Mouse (Mus musculus): ENCODE results near the gene Vegfa. TPM values are rescaled to one million over a fixed set of nuclear protein-coding genes. Genes with fewer than 3 reads are reported as not detected.

The Vegfa gene
- polyA plus RNA-seq (2015; fragmentation: Nextera tagmentation; extraction: Ambion mirVana) = 2.5 and 3.3 TPM in 2 replicates

DNA sequence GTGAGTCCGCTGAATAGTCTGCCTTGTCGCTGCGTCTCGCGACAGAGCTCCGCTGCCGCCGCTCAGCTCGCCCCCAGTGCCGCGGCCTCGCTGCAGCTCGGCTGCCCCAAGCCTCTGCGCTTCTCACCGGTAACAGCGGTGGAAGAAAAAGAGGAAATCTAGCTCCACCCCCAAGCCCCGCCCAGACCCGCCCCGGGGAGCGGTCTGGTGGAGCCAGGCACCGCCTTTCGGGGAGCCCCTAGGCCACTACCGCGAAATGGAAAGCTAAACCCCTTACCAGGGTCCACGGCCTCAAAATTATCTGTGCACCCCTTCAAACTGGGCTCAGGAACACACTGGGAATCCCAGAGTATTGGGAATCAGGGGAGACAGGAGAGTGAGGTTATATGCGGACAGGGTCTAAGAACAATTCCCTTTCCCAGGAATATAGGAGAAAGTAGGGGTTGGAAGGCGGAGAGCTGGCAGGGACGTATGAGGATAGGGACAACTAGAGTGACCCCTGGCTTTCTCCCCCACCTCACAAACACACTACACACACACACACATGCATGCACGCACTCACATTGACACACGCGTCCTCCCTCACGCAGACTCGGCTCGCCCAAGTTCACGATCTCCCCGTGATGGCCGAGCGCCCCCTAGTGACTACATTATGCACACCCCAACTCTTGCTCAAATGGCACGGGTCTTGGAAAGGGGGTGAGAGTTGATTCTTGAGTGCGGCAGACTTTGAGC lies at the start of gene Vegfa:
Gene Vegfa (minus strand): TSS at position 113 of the 735 bp plus-strand sequence.
- ATAC-seq = peak; percentile 89
- Histone ChIP-seq H3K27me3 (replicated peaks; ENCODE audit: control insufficient read depth, insufficient read depth, low read length) (no peaks in the 10 kb centered on the region), H3K4me3 (replicated peaks; ENCODE audit: low read length) (peak within 1 kb of the TSS; percentile 85), H3K4me1 (replicated peaks; ENCODE audit: control insufficient read depth, insufficient read depth, low read length) (peaks cover 32% of the 10 kb centered on the region), H3K36me3 (ENCODE audit: control insufficient read depth, insufficient read depth) (no peaks in the 10 kb centered on the region), H3K27ac (ENCODE audit: low read length) (peak within 1 kb of the TSS; percentile 62), H3K9me3 (ENCODE audit: control insufficient read depth, low read length) (no peaks in the 10 kb centered on the region), H3K4me2 (ENCODE audit: low read length) (peak within 1 kb of the TSS; percentile 82), H3K9ac (replicated peaks; ENCODE audit: low read depth, low read length) (peak within 1 kb of the TSS; percentile 88)
- WGBS = under 1% methylated on average over 40 of the region's 40 CpGs

DNA sequence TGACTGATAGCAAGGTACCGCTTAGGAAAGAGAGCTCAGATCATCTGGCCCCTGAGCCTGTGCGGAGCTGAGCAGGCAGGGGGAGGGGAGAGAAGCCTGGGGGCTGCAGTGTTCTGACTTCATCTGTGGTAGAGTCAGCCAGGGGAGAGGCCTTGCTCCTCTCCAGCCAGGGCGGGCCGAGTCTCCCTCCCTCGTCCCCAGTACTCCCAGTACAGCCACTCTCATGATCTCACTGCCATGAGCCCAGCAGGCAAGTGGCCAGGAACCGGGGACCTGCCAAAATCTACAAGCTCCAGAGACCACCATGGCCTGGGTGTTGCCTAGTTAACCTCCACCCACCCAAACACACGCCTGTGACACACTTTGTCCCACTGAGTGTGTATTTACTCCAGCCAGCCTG lies 49.5 kb upstream of the Vegfa start:
- no peaks in the 10 kb centered on the region for H3K9me3 ChIP-seq (ENCODE audit: control insufficient read depth, low read length)
- 74% methylated on average over 6 of the region's 7 CpGs for WGBS
- ATAC-seq = no peak

DNA sequence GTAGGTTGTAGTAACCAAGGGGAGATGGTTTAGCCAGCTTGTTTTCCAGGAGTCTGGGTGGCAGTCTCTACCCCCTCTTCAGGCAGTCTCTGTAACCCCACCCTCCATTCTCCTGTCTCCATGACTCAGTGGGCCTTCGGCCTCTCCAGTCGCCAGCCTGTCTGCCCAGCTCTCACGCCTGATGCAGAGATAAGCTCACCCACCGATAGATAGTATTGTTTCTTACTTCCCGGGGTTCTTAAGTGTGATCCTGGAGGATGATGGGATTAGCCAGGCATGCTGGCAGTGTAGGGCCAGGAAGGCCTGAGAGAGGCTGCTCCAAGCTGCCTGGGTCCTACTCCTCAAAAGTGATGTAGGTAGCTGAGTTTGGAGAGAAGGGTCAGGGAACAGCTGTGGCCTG lies 48.9 kb upstream of the Vegfa start:
- no peak for ATAC-seq
- peaks cover 16% of the 10 kb centered on the region for H3K4me1 ChIP-seq (replicated peaks; ENCODE audit: control insufficient read depth, insufficient read depth, low read length)
- no peaks in the 10 kb centered on the region for H3K27me3 ChIP-seq (replicated peaks; ENCODE audit: control insufficient read depth, insufficient read depth, low read length)
- H3K36me3 ChIP-seq (ENCODE audit: control insufficient read depth, insufficient read depth) = no peaks in the 10 kb centered on the region
- 33% methylated on average over 5 of the region's 5 CpGs for WGBS
- no peaks in the 10 kb centered on the region for H3K9me3 ChIP-seq (ENCODE audit: control insufficient read depth, low read length)
- no peak overlapping the region for H3K4me2 ChIP-seq (ENCODE audit: low read length)
- no peak overlapping the region for H3K27ac ChIP-seq (ENCODE audit: low read length)
- no peak overlapping the region for H3K4me3 ChIP-seq (replicated peaks; ENCODE audit: low read length)
- no peak overlapping the region for H3K9ac ChIP-seq (replicated peaks; ENCODE audit: low read depth, low read length)

More for the DNA sequence above, 49.5 kb upstream of the Vegfa start:
- H3K36me3 ChIP-seq (ENCODE audit: control insufficient read depth, insufficient read depth) = no peaks in the 10 kb centered on the region
- no peak overlapping the region for H3K4me2 ChIP-seq (ENCODE audit: low read length)
- H3K4me1 ChIP-seq (replicated peaks; ENCODE audit: control insufficient read depth, insufficient read depth, low read length) = peaks cover 16% of the 10 kb centered on the region
- no peak overlapping the region for H3K4me3 ChIP-seq (replicated peaks; ENCODE audit: low read length)
- H3K27ac ChIP-seq (ENCODE audit: low read length) = no peak overlapping the region
- H3K9ac ChIP-seq (replicated peaks; ENCODE audit: low read depth, low read length) = no peak overlapping the region
- H3K27me3 ChIP-seq (replicated peaks; ENCODE audit: control insufficient read depth, insufficient read depth, low read length) = no peaks in the 10 kb centered on the region

DNA sequence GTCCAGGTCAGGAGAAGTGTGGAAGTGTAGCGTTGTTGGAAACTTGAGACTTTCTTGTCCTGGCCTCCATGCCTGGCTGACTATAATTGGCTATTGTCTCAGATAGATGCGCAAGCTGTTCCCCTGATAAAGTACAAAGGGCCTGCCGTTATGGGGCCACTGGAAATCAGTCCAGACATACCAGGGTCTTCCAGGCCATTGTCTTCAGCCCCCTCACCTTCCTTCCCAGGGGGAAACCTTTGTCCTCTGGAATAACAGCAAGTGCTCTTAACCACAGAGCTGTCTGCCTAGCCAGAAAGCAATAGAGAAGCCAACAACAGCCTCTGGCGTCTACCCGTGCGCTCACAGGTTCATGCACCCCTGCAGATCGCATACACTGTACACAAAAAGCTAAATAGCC lies 48.2 kb upstream of the Vegfa start:
- Histone ChIP-seq H3K9me3 (ENCODE audit: control insufficient read depth, low read length) (no peaks in the 10 kb centered on the region), H3K9ac (replicated peaks; ENCODE audit: low read depth, low read length) (no peak overlapping the region), H3K27ac (ENCODE audit: low read length) (no peak overlapping the region), H3K36me3 (ENCODE audit: control insufficient read depth, insufficient read depth) (no peaks in the 10 kb centered on the region), H3K4me3 (replicated peaks; ENCODE audit: low read length) (no peak overlapping the region), H3K4me1 (replicated peaks; ENCODE audit: control insufficient read depth, insufficient read depth, low read length) (peaks cover 16% of the 10 kb centered on the region), H3K4me2 (ENCODE audit: low read length) (no peak overlapping the region), H3K27me3 (replicated peaks; ENCODE audit: control insufficient read depth, insufficient read depth, low read length) (no peaks in the 10 kb centered on the region)
- ATAC-seq = no peak
- WGBS = 30% methylated on average over 7 of the region's 7 CpGs

DNA sequence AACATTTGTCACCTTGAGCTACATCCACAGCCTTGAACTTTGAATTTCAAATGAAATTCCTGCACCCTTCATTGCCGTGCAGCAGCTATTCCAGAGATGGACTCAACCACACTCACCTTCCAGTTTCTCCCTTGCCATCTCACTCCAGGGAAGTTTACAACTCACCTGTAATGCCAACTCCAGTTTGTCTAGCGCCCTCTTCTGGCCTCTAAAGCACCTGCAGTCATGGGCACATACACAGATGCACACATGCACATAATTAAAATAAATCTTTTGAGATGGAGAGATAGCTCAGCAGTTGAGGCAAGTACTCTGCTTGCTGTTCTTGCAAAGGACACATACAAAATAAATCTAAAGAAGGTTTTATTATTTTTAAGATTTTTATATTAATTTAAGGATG lies 46.9 kb upstream of the Vegfa start:
- WGBS = 75% methylated on average over 2 of the region's 2 CpGs
- Histone ChIP-seq H3K9me3 (ENCODE audit: control insufficient read depth, low read length) (no peaks in the 10 kb centered on the region), H3K4me2 (ENCODE audit: low read length) (no peak overlapping the region), H3K4me3 (replicated peaks; ENCODE audit: low read length) (no peak overlapping the region), H3K9ac (replicated peaks; ENCODE audit: low read depth, low read length) (no peak overlapping the region), H3K27me3 (replicated peaks; ENCODE audit: control insufficient read depth, insufficient read depth, low read length) (no peaks in the 10 kb centered on the region), H3K27ac (ENCODE audit: low read length) (no peak overlapping the region), H3K4me1 (replicated peaks; ENCODE audit: control insufficient read depth, insufficient read depth, low read length) (peaks cover 12% of the 10 kb centered on the region), H3K36me3 (ENCODE audit: control insufficient read depth, insufficient read depth) (no peaks in the 10 kb centered on the region)
- no peak for ATAC-seq

DNA sequence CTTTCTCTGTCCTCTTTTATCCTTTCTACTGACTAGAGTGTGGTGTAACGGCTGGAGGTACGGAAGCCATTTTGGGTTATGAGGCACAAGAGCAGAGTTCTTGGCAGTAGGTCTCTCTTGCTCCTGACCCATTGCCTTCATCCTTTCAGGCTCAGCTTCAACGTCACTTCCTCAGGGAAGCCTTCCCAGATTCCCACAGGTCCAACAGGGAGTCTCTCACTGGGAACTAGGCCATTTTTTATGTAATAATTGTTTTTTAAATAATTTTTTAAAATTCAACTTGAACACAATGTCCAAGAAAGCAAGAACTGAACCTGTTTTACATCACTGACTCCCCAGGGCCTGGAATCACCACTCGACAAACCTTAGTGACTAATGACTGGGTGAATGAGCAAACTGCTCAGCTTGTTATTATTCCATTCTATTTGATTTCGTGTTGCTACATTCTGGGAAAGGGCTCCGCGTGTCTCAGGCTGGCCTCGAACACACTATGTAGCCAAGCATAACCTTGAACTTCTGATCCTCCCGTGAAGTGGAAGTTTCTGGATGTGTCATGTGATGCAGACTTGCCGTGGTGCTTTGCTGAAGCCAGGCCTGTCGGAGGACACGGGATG lies 45.9 kb upstream of the Vegfa start:
- Histone ChIP-seq H3K36me3 (ENCODE audit: control insufficient read depth, insufficient read depth) (no peaks in the 10 kb centered on the region), H3K9ac (replicated peaks; ENCODE audit: low read depth, low read length) (no peak overlapping the region), H3K4me3 (replicated peaks; ENCODE audit: low read length) (no peak overlapping the region), H3K27me3 (replicated peaks; ENCODE audit: control insufficient read depth, insufficient read depth, low read length) (no peaks in the 10 kb centered on the region), H3K9me3 (ENCODE audit: control insufficient read depth, low read length) (no peaks in the 10 kb centered on the region), H3K4me1 (replicated peaks; ENCODE audit: control insufficient read depth, insufficient read depth, low read length) (peaks cover 2% of the 10 kb centered on the region; the same call in 1 of the 2 replicates), H3K4me2 (ENCODE audit: low read length) (no peak overlapping the region), H3K27ac (ENCODE audit: low read length) (no peak overlapping the region)
- ATAC-seq = no peak
- 91% methylated on average over 12 of the region's 12 CpGs for WGBS

DNA sequence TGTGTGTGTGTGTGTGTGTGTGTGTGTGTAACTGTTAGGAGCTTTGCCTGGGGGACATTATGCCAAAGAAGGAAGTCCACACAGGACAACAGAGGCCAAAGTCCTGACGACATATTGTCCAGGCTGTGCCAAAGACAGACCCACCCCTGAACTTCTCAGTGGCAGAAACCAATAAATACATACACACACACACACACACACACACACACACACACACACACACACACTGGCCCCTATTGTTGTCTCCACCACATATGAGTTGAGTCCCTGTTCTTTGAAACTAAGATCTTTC lies 44.0 kb upstream of the Vegfa start:
- no peaks in the 10 kb centered on the region for H3K36me3 ChIP-seq (ENCODE audit: control insufficient read depth, insufficient read depth)
- no peaks in the 10 kb centered on the region for H3K27me3 ChIP-seq (replicated peaks; ENCODE audit: control insufficient read depth, insufficient read depth, low read length)
- WGBS = 33% methylated on average over 1 of the region's 1 CpGs
- no peaks in the 10 kb centered on the region for H3K9me3 ChIP-seq (ENCODE audit: control insufficient read depth, low read length)
- no peak overlapping the region for H3K27ac ChIP-seq (ENCODE audit: low read length)
- no peak for ATAC-seq
- no peak overlapping the region for H3K4me2 ChIP-seq (ENCODE audit: low read length)
- H3K4me3 ChIP-seq (replicated peaks; ENCODE audit: low read length) = no peak overlapping the region
- no peak overlapping the region for H3K9ac ChIP-seq (replicated peaks; ENCODE audit: low read depth, low read length)
- 0 out of 2 replicates have a peak, but pooled peaks cover 2% of the 10 kb centered on the region for H3K4me1 ChIP-seq (replicated peaks; ENCODE audit: control insufficient read depth, insufficient read depth, low read length)

DNA sequence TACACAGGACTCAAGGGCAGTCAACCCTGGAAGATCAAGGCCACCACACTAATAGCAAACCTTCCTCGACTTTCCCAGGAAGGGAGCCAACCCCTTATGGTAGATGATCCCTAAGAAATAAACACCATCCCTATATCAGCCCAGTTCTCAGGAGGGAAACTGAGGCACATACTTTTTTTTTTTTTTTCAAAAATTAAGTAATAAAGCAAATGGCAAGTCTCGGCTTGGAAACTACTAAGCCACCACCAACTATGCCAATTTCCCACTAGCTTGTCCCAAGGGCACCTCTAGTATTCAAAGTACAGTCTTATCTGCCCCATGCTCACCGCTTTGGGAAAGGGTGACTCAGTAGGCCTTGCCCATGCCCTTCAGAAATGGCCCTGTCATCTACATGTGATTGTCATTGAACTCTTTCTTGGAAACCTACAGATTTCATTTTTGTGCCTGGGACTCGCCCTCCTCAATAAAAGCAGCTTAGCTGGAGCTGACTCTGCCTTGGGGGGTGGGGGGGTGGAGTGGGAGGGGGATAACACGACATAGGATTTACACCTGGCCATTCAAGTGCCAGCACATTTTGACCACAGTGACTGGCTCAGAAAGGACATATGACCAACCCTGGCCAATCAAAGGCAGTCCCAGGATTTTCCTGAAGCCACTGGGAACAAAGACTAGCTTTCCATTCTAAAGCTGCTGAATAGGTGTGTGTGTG lies 43.5 kb upstream of the Vegfa start:
- Histone ChIP-seq H3K27me3 (replicated peaks; ENCODE audit: control insufficient read depth, insufficient read depth, low read length) (no peaks in the 10 kb centered on the region), H3K4me1 (replicated peaks; ENCODE audit: control insufficient read depth, insufficient read depth, low read length) (0 out of 2 replicates have a peak, but pooled peaks cover 2% of the 10 kb centered on the region), H3K36me3 (ENCODE audit: control insufficient read depth, insufficient read depth) (no peaks in the 10 kb centered on the region), H3K9me3 (ENCODE audit: control insufficient read depth, low read length) (no peaks in the 10 kb centered on the region), H3K9ac (replicated peaks; ENCODE audit: low read depth, low read length) (no peak overlapping the region), H3K27ac (ENCODE audit: low read length) (no peak overlapping the region), H3K4me3 (replicated peaks; ENCODE audit: low read length) (no peak overlapping the region), H3K4me2 (ENCODE audit: low read length) (no peak overlapping the region)
- 69% methylated on average over 5 of the region's 5 CpGs for WGBS
- ATAC-seq = no peak

DNA sequence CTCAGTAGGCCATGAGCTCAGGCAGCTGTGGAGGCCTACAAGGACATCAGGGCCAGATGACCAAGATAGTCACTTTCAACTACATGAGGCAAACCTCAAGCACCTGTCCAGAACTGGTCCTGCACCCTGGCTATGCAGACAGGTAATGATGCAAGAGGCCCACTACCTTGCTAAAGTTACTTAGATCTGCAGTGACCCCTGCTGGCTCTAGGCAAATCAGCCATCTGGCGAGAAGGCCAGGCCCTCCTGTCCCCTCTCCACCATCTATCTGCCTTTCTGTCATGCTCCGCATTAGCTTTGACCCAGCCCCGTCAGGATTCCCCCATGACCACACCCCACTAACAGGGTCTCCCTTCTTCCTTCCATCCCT lies 42.9 kb upstream of the Vegfa start:
- Histone ChIP-seq H3K36me3 (ENCODE audit: control insufficient read depth, insufficient read depth) (no peaks in the 10 kb centered on the region), H3K27ac (ENCODE audit: low read length) (no peak overlapping the region), H3K27me3 (replicated peaks; ENCODE audit: control insufficient read depth, insufficient read depth, low read length) (no peaks in the 10 kb centered on the region), H3K9ac (replicated peaks; ENCODE audit: low read depth, low read length) (no peak overlapping the region), H3K4me3 (replicated peaks; ENCODE audit: low read length) (no peak overlapping the region), H3K4me2 (ENCODE audit: low read length) (no peak overlapping the region), H3K9me3 (ENCODE audit: control insufficient read depth, low read length) (no peaks in the 10 kb centered on the region), H3K4me1 (replicated peaks; ENCODE audit: control insufficient read depth, insufficient read depth, low read length) (0 out of 2 replicates have a peak, but pooled peaks cover 2% of the 10 kb centered on the region)
- WGBS = 64% methylated on average over 3 of the region's 3 CpGs
- ATAC-seq = no peak
